Mouse (Mus musculus) frontal cortex, postnatal 14 days (tissue): ENCODE data around the gene Cox8a.

Source experiments
- DNase-seq, 2 experiments: peaks; one replicate each; pipeline ENCODE4 v3.0.0; 2022; ENCODE audit warnings: low spot score in 2 of 2

The Cox8a gene

GRCm38 (mm10) chr19:7223488-7223887 lies 6.1 kb upstream of the Cox8a start:
- no peak for DNase-seq

- no peak for DNase-seq
These were observed 4.8 kb upstream of the Cox8a start for GRCm38 (mm10) chr19:7222196-7222595.

GRCm38 (mm10) chr19:7218753-7219152 lies 1.3 kb upstream of the Cox8a start:
- DNase-seq = no peak

DNA sequence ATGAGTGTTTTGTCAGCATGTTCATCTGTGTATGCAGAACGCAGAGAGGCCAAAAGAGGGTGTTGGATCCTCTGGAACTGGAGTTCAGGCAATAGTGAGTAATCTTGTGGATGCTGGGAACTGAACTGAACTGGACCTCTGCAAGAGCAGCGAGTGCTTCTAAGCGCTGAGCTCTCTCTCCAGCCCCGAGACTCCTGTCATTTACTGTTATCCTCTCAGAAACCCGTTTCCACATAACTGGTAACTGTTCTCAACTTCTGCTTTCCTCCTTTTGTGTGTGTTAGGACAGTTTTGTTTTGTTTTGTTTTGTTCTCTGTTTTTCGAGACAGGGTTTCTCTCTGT lies 481 bp upstream of the Cox8a start:
- no peak for DNase-seq

GRCm38 (mm10) chr19:7214484-7214883 lies 2.9 kb downstream of the Cox8a start:
- no peak for DNase-seq

GRCm38 (mm10) chr19:7213010-7213409 lies 4.4 kb downstream of the Cox8a start:
- no peak for DNase-seq

DNA sequence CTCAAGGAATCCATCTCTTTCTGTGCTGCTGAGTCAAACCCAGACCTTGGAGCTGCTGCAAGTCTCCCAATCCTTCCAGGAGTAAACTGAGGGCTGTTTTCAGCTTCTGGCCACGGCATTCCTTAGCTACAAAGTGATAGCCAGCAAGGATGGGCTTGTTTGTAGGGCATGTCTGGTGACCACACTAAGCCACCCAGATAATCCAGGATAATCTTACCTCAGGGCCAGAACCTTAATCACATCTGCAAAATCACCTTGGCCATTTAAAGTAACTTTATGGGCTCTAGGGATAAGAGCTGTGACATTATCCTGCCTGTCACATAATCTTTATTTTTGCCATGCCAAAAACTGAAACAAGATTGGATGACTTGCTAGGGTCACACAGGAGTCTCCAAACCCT lies 5.2 kb downstream of the Cox8a start:
- no peak for DNase-seq

GRCm38 (mm10) chr19:7209907-7210646 lies 7.3 kb downstream of the Cox8a start:
- DNase-seq = no peak

GRCm38 (mm10) chr19:7205753-7206736 lies 11.4 kb downstream of the Cox8a start, which contains the start of gene Otub1:
Gene Otub1 (minus strand): TSS chr19:7206316.
- peak; percentile 88 to 90 for DNase-seq

DNA sequence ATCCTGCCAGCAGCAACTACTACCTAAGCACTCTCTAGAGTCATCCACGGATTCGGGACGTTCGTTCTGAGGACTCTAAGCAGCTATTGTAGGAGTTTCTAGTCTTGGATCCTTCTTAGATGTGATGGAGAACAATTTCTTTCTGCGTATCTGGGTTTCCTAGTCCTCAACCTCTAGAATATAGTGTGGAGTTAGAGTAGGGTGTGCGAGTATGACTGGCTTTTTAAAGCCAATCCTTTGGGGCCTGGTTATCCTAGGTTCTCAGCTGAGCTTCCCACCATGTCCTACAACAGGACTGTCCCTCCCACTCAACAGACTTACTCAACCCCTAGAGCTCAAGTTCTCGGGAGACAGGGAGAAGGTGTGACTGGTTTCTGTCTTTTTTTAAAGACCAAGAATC lies 12.1 kb downstream of the Cox8a start:
- no peak for DNase-seq

DNA sequence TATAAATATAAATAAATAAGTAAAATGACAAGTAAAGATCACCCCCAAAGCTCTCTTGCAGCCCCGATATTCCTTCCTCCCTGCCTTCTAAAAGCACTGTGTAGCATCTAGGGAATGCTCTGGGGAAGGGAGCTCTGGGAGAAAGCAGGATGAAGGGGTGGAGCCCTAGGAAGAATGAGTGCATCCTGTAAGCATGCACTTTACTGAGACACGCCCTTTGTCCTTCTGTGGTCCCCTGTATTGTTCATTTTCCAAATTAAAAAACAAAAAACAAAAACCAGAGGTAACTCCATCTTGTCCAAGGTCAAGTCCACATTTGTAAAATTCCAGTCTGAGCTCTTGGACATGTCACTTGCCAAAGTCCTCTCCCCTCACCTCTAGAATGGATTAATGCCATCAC lies 12.5 kb downstream of the Cox8a start:
- DNase-seq = no peak

DNA sequence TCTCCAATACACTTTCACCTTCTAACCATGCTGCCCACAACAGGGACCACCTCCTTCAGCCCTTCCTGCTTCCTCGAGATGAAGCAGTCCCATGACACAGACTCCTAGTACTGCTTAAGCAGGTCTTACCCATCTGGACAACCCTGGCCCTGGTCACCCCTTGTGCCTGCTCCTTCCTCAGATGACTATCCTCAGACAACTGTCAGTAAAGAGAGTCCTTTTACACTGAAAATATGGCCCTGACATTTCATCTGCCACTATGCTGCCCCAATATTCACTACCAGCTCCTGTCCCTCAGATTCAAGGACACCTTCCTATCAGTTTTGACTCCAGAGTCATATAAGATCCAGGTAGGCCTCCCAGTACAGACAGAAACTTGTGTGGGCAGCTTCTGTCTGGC lies 17.0 kb downstream of the Cox8a start:
- DNase-seq = no peak

DNA sequence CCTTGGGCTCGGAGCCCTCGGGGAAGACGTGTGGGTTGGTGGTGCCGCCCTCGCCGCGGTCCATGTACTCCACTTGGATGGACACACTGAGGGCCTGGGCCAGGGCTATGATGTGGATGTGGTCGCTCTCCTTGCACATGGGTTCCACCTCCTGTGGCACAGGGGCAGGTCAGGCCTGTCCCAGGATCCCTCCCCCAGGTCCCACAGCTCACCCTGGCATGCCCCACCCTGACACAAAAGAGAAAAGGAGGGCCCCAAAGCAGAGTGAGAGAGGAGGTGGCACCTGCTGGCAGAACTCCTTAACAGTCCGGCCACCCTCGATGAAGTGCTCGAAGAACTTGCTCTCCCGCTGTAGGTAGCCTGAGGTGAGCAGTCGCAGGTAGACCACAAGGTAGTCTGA lies 18.3 kb downstream of the Cox8a start:
- no peak for DNase-seq

GRCm38 (mm10) chr19:7197445-7197844 lies 20.0 kb downstream of the Cox8a start:
- DNase-seq = no peak

DNA sequence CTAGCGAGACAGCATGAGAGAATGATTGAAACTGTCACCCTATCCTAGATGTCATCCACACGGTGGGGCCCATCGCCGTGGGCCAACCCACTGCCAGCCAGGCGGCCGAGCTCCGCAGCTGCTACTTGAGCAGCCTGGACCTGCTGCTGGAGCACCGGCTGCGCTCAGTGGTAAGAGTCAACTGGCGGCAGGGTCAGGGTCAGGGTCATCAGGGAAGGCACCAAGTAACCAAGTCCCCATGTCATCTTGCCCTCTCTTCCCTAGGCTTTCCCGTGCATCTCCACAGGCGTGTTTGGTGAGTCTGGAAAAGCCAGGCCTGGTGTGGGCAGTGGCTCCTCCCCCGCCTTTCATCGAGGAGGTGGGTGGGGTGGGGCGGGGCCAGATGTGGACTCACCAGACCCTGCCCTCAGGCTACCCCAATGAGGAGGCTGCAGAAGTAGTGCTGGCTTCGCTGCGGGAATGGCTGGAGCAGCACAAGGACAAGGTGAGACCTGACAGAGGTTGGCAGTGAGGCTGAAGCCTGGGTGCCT lies 20.6 kb downstream of the Cox8a start:
- no peak for DNase-seq

DNA sequence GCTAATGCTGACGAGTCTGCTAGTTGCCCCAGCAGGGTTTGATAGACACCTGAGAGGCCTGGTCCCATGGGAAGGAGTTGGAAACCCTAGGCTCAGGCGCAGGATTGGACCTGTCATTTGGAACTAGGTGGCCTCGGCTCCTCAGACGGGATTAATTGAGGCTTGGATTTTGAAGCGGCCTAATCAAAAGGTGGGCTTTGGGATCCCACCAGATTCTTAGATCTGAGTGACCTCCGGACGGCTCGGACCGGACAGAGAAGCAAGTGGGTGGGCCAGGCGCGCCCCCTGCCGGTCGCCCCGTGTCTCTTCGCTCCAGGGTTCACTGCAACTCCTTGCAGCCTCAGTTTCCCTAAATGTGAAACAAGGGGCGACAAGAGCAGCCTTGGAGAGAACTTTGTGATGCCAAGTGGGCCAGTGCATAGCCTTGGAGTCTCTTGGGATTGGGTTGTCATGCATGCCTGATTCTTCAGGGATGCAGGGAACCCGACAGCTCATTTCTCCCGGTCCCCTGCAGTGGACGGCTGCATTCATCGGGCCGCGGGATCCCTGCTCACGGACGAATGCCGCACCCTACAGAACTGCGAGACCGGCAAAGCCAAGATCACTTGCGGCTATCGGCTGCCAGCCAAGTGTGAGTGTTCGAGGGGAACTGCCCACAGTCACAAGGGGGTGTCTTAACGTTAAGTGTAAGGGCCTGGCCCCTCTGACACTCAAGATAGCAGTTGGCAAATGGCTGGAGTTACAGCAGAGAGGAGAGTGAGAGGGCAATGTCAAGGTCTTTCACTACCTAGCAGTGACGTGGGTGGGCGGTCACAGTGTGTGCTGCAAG lies 21.3 kb downstream of the Cox8a start:
- DNase-seq = peak in 1 of 2 experiments; percentile 51

DNA sequence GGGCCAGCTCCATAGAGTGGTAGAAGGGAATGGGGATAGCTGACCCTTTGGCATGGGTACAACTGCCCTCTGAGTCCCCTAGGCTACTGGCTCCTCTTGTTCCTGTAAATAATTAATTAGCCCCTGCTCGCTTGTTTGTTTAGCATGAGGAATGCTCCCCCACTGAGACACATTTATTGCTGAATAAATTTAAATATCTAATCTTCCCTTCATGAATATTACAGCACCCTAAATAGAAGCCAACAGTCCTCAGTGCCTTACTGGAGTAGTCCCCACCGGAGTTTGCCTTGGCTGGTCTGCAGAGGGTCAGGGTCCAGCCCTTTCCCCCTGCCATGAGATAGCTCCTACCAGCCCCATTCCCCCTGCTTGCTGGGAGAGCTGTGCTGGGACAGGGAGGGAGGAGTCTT lies 24.9 kb downstream of the Cox8a start:
- DNase-seq = no peak

GRCm38 (mm10) chr19:7191639-7192038 lies 25.8 kb downstream of the Cox8a start:
- DNase-seq = no peak

GRCm38 (mm10) chr19:7190986-7191385 lies 26.4 kb downstream of the Cox8a start:
- DNase-seq = no peak

DNA sequence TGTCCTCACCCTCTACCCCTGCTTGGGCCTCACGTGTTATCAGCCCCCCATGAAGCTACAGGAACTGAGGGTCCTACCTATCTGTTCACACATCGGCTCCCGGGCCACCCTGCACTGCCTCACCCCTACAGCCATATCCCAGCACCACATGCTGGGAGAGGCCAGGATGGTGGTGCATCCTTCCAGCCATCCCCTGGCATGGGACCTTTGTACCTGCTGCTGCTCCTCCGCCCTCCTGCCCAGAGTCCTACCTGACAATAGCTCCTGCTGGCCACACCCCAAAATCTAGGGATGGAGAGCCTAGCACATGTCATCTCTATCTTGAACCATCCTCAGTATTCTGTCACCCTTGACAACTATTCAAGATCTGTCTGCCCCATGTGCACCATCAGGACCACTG lies 28.4 kb downstream of the Cox8a start:
- DNase-seq = no peak

DNA sequence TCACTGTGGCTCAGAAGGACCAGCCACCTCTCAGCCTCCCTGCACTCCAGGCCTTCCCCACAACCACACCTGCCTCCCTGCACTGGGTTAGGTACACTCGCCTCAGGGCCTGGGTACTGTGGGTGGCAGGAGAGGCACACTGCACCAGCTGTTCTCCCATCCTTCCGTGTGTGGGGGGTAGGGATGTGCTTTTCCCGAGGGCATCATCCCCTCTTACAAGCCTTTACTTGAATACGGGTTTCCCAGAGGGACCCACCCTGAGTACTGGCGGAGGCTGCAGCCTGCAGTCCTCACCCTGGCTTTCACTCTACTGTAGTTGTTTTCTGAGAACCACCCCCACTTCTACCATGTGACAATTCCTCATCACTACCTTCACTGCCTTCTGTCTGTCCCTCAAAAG lies 30.3 kb downstream of the Cox8a start:
- DNase-seq = no peak
